Mouse (Mus musculus) embryonic facial prominence, embryonic 13.5 days (tissue): ENCODE results near the gene Slc1a3. TPM values are rescaled to one million over a fixed set of nuclear protein-coding genes. Genes with fewer than 3 reads are reported as not detected.

Source experiments
- ATAC-seq: fragments of 200-750 bp; cut with Nextera tagmentation; 2 replicates; pipeline ENCODE4 v1.8.0; 2017; ENCODE audit warnings: low read depth; ENCODE audit not compliant: insufficient number of reproducible peaks, insufficient read depth, low FRiP score, low TSS enrichment
- H3K27ac ChIP-seq: fragments of 300-500 bp; sonication (generic); 2 replicates; pipeline ENCODE4 v1.5.1; 2015; ENCODE audit warnings: moderate library complexity, mild to moderate bottlenecking, inconsistent platforms
- H3K27me3 ChIP-seq: fragments of 300-500 bp; sonication (generic); 2 replicates; pipeline ENCODE4 v1.6.1; 2015; ENCODE audit warnings: mild to moderate bottlenecking, inconsistent platforms
- H3K36me3 ChIP-seq: fragments of 300-500 bp; sonication (generic); 2 replicates; pipeline ENCODE4 v1.6.1; 2015; ENCODE audit warnings: mild to moderate bottlenecking, inconsistent platforms
- H3K4me1 ChIP-seq: fragments of 300-500 bp; sonication (generic); 2 replicates; pipeline ENCODE4 v1.6.1; 2015; ENCODE audit warnings: inconsistent platforms
- H3K4me2 ChIP-seq: fragments of 300-500 bp; sonication (generic); 2 replicates; pipeline ENCODE4 v1.6.1; 2015; ENCODE audit warnings: moderate library complexity, mild to moderate bottlenecking, inconsistent platforms
- H3K4me3 ChIP-seq: fragments of 300-500 bp; sonication (generic); 2 replicates; pipeline ENCODE4 v1.5.1; 2015; ENCODE audit warnings: mild to moderate bottlenecking, inconsistent platforms
- H3K9ac ChIP-seq: fragments of 300-500 bp; sonication (generic); 2 replicates; pipeline ENCODE4 v1.6.1; 2015; ENCODE audit warnings: mild to moderate bottlenecking, inconsistent platforms
- H3K9me3 ChIP-seq: fragments of 300-500 bp; sonication (generic); 2 replicates; pipeline ENCODE4 v1.6.1; 2016; ENCODE audit warnings: inconsistent platforms
- WGBS: fragments of 180-500 bp; shearing (Covaris S2); methylation state at CpG from one replicate; pipeline ENCODE4 v1.1.7; 2015; ENCODE audit warnings: mixed read lengths; 5-methylcytosine and 5-hydroxymethylcytosine counted together
- polyA plus RNA-seq: library from polyadenylated mRNA; unstranded; fragments of >200 nt; fragmentation: Nextera tagmentation; extraction: Ambion mirVana; gene quantifications from 2 replicates; pipeline ENCODE4 v1.2.1, GENCODE M21; 2015

Gene Slc1a3
- polyA plus RNA-seq, 1 experiment from 2014 or later = 37.2 TPM

DNA sequence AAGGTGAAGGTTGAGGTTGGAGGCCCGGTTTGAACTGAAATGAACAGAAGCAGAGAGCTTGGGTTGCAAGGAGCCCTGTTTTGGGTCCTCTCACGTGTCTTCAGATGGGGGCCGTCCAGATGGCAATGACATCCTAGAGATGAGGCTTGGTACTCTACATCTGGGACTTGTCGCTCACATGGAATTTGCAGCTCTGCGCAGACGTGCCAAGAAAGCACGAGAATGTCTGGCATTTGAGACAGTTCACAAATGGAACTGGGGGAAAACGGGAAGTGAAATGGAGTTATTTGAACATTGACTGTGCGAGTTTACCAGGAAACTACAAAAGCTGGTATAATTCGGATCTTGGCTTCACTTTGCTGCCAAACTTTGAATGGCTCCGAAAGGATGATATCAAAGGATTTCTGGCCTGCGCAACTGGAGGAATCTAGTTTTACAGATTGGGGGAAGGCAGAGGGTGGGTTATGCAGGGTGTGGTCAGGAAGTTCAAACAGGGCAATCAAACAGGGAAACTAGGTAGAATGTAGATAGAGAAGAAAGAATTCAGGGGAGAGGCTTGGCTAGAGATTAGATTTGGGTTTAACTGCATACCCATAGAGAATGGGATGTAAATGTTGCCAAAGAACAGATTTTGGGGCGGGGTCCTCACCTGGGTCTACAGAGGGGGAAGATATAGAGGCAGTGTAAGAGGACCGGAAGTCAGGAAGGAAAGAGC lies 12.0 kb upstream of the Slc1a3 start:
- no peak overlapping the region for H3K4me3 ChIP-seq
- no peak for ATAC-seq
- H3K9ac ChIP-seq = no peak overlapping the region
- H3K4me1 ChIP-seq = no peaks in the 10 kb centered on the region
- WGBS = 69% methylated on average over 14 of the region's 14 CpGs
- H3K4me2 ChIP-seq = no peak overlapping the region
- H3K36me3 ChIP-seq = no peaks in the 10 kb centered on the region
- no peaks in the 10 kb centered on the region for H3K27me3 ChIP-seq
- H3K27ac ChIP-seq = no peak overlapping the region
- no peaks in the 10 kb centered on the region for H3K9me3 ChIP-seq

DNA sequence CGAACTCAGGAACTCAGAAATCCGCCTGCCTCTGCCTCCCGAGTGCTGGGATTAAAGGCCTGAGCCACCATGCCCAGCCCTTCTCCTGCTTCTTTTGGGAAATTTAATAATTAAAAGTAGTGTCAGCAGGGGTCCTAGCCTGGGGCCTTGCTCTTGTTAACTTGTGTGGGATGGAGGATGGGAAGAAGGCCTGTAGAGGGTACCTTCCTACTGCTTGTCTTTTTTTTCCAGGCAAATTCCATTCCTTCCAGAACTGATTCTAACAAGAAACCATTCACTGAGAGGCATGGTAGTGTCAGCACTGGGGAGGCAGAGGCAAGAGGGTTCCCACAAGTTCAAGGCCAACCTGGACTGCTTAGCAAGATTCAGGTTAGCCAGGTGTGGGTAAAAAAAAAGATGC lies 11.2 kb upstream of the Slc1a3 start:
- no peak for ATAC-seq
- H3K4me1 ChIP-seq = peaks cover 3% of the 10 kb centered on the region; the same call in 1 of the 2 replicates

GRCm38 (mm10) chr15:8721005-8721404 lies 10.4 kb upstream of the Slc1a3 start:
- Histone ChIP-seq H3K9me3 (no peaks in the 10 kb centered on the region), H3K4me3 (no peak overlapping the region), H3K4me1 (peaks cover 7% of the 10 kb centered on the region), H3K9ac (no peak overlapping the region), H3K4me2 (no peak overlapping the region), H3K27ac (no peak overlapping the region), H3K27me3 (no peaks in the 10 kb centered on the region), H3K36me3 (no peaks in the 10 kb centered on the region)
- no peak for ATAC-seq
- 28% methylated on average over 3 of the region's 3 CpGs for WGBS

More for the DNA sequence above, 11.2 kb upstream of the Slc1a3 start:
- 87% methylated on average over 3 of the region's 3 CpGs for WGBS
- Histone ChIP-seq H3K4me2 (no peak overlapping the region), H3K4me3 (no peak overlapping the region), H3K27ac (no peak overlapping the region), H3K36me3 (no peaks in the 10 kb centered on the region), H3K9me3 (no peaks in the 10 kb centered on the region), H3K9ac (no peak overlapping the region), H3K27me3 (no peaks in the 10 kb centered on the region)

DNA sequence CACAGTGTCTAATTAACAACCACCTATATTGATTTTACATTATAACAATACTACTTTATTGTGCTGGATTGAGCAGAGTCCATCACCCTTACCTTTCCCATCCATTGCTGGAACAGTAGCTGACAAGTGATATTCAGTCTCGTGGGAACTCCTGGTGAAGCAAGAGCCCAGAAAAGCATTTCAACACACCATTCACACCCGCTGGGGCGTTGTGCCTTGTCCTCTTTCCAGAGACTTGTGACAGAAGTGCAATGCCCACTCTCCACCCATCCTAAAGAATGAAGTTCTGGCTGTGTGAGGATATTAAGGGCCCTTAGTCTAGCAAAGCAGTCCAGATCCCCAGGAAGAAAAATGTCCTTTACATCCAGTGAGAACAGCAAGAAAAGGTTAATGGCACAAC lies 7.9 kb upstream of the Slc1a3 start:
- Histone ChIP-seq H3K4me1 (peaks cover 7% of the 10 kb centered on the region), H3K27ac (no peak overlapping the region), H3K27me3 (no peaks in the 10 kb centered on the region), H3K4me2 (no peak overlapping the region), H3K9me3 (no peaks in the 10 kb centered on the region), H3K36me3 (no peaks in the 10 kb centered on the region), H3K4me3 (no peak overlapping the region), H3K9ac (no peak overlapping the region)
- 88% methylated on average over 3 of the region's 3 CpGs for WGBS
- ATAC-seq = no peak

DNA sequence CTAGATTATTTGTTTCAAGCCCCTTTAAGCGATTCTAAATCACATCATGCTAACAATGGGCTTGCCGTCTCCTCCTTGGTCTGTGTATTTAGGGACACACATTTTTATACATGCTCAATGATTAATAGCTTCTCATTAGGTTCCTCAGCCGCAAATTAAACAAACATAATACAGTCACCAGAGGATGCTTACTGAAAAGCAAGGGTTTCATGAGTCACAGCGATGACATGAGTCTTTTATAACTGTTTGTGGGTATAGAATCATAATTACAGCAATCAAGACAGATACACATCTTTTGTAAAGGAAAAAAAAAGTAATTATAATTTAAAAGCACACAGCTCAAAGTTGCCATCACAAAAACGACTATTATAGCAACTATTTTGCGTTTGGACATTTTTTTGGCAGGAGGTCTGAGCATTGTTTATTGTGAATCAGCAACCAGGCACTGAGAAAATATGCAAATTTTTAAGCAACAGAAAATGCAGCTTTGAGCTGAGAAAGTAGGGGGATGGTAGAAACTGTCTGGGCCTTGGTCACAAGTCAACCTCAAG lies 6.5 kb upstream of the Slc1a3 start:
- peaks cover 15% of the 10 kb centered on the region for H3K4me1 ChIP-seq
- H3K9ac ChIP-seq = no peak overlapping the region
- 41% methylated on average over 6 of the region's 6 CpGs for WGBS
- no peaks in the 10 kb centered on the region for H3K9me3 ChIP-seq
- H3K4me2 ChIP-seq = peak overlapping the region; percentile 43; the same call in 1 of the 2 replicates
- ATAC-seq = no peak
- no peaks in the 10 kb centered on the region for H3K27me3 ChIP-seq
- H3K4me3 ChIP-seq = no peak overlapping the region
- H3K36me3 ChIP-seq = no peaks in the 10 kb centered on the region
- H3K27ac ChIP-seq = no peak overlapping the region

GRCm38 (mm10) chr15:8716330-8716964 lies 5.9 kb upstream of the Slc1a3 start:
- Histone ChIP-seq H3K4me3 (peak overlapping the region; percentile 4; the same call in 1 of the 2 replicates), H3K4me1 (peaks cover 22% of the 10 kb centered on the region), H3K27me3 (no peaks in the 10 kb centered on the region), H3K27ac (no peak overlapping the region), H3K9ac (no peak overlapping the region), H3K9me3 (no peaks in the 10 kb centered on the region), H3K4me2 (peak overlapping the region; percentile 43), H3K36me3 (no peaks in the 10 kb centered on the region)
- 15% methylated on average over 12 of the region's 12 CpGs for WGBS
- ATAC-seq = no peak

DNA sequence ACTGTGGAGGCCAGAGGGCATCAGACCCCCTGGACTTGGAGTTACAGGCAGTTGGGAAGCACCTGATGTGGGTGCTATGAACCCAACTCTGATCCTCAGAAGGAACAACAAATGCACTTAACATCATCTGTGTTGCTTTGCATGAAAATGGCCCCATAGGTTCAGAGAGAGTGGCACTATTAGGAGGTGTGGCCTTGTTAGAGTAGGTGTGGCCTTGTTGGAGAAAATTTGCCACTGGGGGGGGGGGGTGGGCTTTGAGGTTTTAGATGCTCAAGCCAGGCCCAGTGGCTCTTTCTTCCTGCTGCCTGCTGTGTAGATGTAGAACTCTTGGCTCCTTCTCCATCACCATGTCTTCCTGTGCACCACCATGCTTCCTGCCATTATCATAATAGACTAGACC lies 5.1 kb upstream of the Slc1a3 start:
- Histone ChIP-seq H3K4me3 (no peak overlapping the region), H3K36me3 (no peaks in the 10 kb centered on the region), H3K27ac (no peak overlapping the region), H3K4me1 (peaks cover 29% of the 10 kb centered on the region), H3K9ac (no peak overlapping the region), H3K27me3 (no peaks in the 10 kb centered on the region), H3K9me3 (no peaks in the 10 kb centered on the region), H3K4me2 (no peak overlapping the region)
- no peak for ATAC-seq

- H3K36me3 ChIP-seq = no peaks in the 10 kb centered on the region
- H3K27ac ChIP-seq = no peak overlapping the region
- WGBS = 47% methylated on average over 2 of the region's 2 CpGs
- no peak overlapping the region for H3K4me3 ChIP-seq
- H3K4me1 ChIP-seq = peaks cover 34% of the 10 kb centered on the region
- no peaks in the 10 kb centered on the region for H3K27me3 ChIP-seq
- no peak overlapping the region for H3K4me2 ChIP-seq
- H3K9me3 ChIP-seq = no peaks in the 10 kb centered on the region
- H3K9ac ChIP-seq = no peak overlapping the region
- ATAC-seq = no peak
These were observed 1.9 kb upstream of the Slc1a3 start for GRCm38 (mm10) chr15:8712433-8712984.

DNA sequence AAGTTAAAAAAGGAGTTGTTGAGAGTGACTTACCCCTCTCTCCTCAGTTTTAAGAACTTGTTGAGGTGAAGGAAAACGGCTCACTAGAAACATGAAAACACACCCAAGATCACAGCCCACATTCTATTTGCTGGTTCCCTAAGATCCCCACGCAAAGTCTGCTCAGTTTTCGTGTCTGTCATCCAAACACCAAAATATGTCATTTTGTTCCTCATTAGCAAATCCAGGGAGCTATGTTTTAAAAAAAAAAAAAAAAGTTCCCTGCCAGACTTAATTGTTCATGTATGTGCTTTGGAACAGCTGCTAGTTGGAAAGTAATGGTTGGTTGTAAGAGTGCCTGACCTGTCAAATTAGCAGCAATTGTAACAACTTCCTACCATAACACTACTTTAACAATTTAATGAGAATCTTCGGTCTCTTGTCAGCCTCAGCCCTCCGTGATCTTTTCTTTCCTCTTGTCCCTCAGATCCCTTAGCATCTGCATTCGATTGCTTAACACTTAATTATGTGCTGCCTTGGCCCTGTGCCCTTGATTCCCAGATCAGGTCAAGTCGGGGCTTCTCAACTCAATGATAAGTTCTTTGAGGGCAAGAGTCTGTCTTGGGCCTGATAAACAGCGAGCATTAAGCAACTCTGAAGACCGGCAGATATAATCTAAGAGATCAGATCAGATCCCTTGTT lies 1.2 kb upstream of the Slc1a3 start:
- 33% methylated on average over 9 of the region's 9 CpGs for WGBS

GRCm38 (mm10) chr15:8709578-8709977 lies 986 bp downstream of the Slc1a3 start:
- H3K9ac ChIP-seq = peak overlapping the region; percentile 61
- WGBS = 1% methylated on average over 11 of the region's 11 CpGs
- 0 out of 2 replicates have a peak overlapping the region, but pooled peaks have one; percentile 13 for H3K27ac ChIP-seq
- H3K4me1 ChIP-seq = peaks cover 28% of the 10 kb centered on the region
- no peaks in the 10 kb centered on the region for H3K9me3 ChIP-seq
- H3K36me3 ChIP-seq = peaks cover 4% of the 10 kb centered on the region; the same call in 1 of the 2 replicates
- H3K4me2 ChIP-seq = peak overlapping the region; percentile 69
- H3K27me3 ChIP-seq = no peaks in the 10 kb centered on the region
- peak overlapping the region; percentile 57 for H3K4me3 ChIP-seq
- ATAC-seq = no peak

More for the DNA sequence above, 1.2 kb upstream of the Slc1a3 start:
- H3K9ac ChIP-seq = no peak overlapping the region
- H3K36me3 ChIP-seq = peaks cover under 1% of the 10 kb centered on the region; the same call in 1 of the 2 replicates
- H3K4me2 ChIP-seq = peak overlapping the region; percentile 69; the same call in 1 of the 2 replicates
- H3K9me3 ChIP-seq = no peaks in the 10 kb centered on the region
- peaks cover 31% of the 10 kb centered on the region for H3K4me1 ChIP-seq
- ATAC-seq = no peak
- no peak overlapping the region for H3K4me3 ChIP-seq
- H3K27ac ChIP-seq = no peak overlapping the region
- H3K27me3 ChIP-seq = no peaks in the 10 kb centered on the region

GRCm38 (mm10) chr15:8706613-8707012 lies 4.0 kb downstream of the Slc1a3 start:
- Histone ChIP-seq H3K27ac (no peak overlapping the region), H3K36me3 (peaks cover 9% of the 10 kb centered on the region; the same call in 1 of the 2 replicates), H3K4me3 (no peak overlapping the region), H3K9me3 (no peaks in the 10 kb centered on the region), H3K9ac (no peak overlapping the region), H3K4me2 (peak overlapping the region; percentile 18; the same call in 1 of the 2 replicates), H3K27me3 (no peaks in the 10 kb centered on the region), H3K4me1 (peaks cover 14% of the 10 kb centered on the region)
- 85% methylated on average over 5 of the region's 5 CpGs for WGBS
- no peak for ATAC-seq
